Mouse (Mus musculus): ENCODE measurements at regions not wholly inside any gene's neighbourhood (a gene's known extent, or its start where the extent isn't known, plus 50 kb on each side); places are given as distances from the start of the nearest gene placed in this dataset.

DNA sequence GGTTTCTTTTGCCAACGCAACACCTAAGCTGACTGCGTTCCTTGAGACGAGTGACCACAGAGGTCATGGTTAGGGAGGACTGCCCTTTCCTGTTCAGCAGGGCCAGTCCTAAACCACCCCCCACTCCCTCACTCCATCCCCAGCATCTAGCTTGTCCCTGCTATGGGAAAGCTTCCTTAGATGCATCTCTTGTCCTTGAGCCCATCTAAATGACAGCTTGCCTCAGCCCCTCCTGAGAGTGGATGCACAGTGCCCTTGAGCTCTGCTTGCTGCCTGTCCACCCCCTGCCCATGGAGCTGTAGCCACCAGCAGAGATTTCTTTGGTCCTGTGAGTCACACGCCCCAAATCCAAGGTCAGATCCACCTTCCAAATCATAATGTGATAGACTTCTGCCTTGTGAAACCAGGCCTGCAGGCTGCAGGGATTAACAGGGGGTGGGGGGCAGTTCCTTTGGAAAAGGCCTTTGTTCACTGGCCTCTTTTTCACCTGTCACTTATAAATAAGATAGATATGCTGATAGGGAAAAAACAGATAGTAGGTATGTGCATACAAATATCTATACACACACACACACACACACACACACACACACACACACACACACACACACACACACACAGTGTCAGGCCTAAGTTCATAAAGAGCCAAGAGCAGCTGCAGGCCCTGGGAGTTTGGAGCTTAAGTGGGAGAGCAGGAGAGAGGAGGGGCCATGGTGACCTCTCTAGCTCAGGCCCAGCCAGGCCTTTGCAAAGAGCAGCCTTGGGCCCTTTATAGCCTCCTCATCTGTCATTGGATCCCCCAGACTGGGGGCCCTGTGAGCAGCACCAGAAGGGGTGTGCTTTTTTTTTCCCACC lies 56.4 kb upstream of the Adra2c start:
- DNase-seq (ENCODE audit: low spot score), result no peak

DNA sequence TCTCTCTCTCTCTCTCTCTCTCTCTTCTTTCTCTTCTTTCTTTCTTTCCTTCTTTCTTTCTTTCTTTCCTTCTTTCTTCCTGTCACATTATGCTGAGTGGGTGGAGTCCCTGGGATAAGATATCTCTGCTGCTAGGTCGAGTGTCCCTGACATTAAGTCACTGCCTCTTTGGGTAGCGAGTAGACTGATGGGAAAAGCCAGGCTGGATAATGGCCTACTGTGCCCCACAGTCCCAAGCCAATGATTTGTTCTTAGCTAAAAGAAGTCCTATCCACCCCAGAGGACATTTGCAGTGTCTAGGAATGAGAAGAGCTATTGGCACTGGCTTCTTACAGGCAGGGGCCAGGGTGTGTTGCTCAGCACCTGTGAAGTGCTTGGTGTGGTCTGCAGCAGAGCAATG lies 61.8 kb upstream of the Adra2c start:
- DNase-seq (ENCODE audit: low spot score), result no peak

DNA sequence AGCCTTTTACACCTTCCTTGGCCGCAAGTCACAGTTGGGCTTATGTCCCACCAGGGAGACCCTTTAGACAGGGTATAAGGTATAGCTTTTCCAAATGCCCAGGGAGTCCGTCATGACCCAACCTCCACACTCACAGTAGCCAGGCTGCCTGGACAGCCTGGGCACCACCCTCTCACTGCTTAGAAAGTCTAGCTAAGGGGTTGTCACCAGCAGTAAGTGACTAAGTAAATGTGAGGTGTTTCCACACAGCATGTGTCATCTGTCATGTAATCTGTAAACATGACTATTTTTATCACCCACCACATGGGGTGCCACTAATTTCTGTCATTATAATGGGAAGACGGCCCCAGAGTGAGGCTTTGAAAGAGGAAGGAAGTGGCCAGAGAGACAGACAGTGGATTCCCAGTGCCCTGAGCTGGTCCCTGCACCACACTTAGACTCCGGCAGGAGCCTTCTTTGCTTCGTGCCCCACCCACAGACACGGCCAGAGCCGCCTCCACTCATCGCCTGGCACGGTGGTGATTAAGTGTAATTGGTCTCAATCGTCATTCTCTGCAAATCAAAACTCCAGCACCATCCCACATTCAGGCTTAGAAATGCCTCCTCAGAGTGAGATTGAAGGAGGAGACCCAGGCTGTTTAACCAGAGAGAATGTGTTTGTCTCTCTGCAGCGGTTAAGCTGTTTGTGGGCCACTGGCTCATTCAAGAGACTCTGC lies 62.5 kb upstream of the Adra2c start:
- no peak for DNase-seq (ENCODE audit: low spot score)

DNA sequence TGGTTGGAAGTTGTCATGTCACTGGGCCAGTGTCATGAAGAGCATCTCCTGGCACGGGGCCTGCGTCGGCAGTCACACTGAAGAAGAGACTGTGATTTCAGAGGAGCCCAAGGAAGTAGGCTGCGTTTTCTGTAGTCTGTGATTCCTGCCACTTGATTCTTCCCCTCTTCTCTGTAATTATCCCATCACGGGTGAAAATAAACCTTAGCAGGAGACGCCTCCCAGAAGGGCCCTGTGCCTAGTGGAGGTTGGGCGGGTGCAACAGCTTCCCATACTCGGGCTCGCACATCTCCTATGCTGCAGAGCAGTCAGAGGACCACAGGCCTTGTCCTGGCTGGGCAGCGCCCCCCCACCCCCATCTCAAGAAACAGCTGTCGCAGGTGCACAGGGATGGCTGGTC lies 63.1 kb upstream of the Adra2c start:
- DNase-seq (ENCODE audit: low spot score), result no peak

DNA sequence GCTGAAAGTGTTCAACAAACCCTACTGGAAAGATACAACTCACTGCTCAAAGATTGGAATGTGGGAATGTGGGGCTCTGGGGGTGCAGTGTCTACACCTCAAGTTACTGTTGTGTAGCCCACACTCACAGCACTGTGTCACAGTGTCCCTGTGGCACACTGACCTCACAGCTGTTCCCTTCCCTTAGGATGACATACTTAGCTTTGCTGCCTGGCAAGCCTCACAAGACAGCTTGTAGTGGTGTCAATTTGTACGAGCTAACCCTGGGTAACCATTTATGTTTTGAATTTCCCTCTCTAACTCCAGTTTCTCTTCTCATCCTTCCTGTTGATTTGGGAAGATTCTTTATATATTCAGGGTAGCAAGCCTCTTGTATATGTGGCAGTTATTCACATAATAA lies 68.8 kb upstream of the Adra2c start:
- DNase-seq (ENCODE audit: low spot score), result no peak

DNA sequence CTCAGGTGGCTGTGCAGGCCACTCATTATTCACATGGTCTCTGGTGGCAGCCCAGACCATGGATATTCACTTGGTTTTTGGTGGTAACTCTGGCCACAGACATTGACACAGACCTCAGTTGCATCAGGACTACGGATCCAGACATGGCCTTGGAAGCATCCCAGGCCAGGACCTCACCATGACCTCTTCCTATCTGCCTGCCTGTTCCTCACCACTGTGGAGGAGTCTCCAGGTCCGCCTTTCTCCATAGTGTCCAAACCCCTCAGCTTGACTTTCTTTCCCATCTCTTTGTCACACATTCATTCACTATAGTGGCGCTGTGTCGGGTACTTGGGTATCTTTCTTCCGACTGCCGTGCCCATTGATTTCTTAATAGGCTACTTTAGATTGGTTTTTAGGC lies 74.1 kb upstream of the Adra2c start:
- DNase-seq (ENCODE audit: low spot score), result no peak

DNA sequence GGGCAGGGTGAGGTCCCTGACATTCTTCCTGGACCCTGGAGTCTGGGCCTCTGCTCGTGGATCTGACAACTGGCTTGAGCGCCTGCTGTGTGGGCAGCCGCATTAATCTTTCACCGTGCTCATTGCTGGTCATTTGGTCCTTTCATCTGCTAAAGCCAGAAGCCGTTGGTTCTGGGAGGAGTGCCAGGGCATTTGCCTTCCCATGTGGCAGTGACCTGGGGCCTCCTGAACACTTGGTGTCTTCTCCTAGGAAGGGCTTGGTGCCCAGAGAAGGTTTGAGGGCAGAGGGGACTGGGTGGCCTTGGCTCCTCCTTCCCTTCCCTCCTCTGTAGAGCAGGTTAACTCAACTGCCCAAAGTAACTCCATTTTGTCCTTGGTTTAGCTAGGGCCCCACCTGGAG lies 79.7 kb upstream of the Adra2c start:
- DNase-seq (ENCODE audit: low spot score), result no peak

DNA sequence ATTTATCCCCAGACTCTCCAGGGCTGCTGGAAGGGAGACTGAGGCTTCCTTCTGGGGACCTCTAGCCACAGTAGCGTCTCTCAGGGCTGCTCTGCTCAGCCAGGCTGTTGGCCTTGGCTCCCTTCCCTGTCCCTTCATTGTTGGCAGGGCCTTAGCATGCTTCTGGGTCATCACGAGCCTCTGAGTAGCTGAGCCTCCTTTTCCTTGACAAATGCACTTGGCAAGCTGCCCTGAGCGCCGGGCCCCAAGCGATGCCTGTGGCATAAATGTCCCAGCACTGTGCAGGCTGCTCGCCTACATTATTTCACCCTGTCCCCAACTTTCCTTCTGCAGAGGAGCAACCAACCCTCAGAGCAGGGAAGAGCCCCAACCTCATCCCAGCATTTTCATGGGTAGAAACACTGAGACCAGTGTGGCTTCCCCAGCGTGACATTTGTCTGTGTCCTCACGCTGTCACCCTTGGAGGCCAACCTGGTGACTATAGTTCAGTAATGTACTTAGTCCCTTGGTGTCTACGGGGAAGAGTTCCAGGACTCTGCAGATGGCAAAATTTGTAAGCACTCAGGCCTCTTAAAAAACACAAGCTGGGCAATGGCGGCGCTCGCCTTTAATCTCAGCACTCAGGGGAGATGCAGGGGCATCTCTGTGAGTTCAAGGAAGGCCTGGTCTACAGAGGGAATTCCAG lies 83.7 kb upstream of the Lrpap1 start:
- DNase-seq (ENCODE audit: low spot score), result no peak

DNA sequence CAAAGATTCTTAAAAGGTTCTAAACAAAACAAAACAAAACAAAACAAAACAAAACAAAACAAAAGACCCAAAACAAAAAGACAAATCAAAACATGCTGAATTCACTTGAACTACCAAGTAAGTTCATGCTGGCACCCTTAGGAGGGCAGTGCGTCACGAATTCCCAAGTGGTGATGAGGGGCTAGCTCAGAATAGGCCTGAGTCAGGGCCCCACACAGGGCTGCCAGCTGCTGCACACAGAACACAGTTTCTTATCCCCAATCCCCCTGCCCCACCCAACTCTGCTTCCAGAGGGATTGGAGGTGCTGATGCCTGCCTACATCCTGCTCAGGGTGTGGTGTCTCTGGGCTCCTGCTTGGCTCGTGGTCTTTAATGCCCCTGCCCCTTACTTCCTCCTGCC lies 80.3 kb upstream of the Lrpap1 start:
- DNase-seq (ENCODE audit: low spot score), result no peak

DNA sequence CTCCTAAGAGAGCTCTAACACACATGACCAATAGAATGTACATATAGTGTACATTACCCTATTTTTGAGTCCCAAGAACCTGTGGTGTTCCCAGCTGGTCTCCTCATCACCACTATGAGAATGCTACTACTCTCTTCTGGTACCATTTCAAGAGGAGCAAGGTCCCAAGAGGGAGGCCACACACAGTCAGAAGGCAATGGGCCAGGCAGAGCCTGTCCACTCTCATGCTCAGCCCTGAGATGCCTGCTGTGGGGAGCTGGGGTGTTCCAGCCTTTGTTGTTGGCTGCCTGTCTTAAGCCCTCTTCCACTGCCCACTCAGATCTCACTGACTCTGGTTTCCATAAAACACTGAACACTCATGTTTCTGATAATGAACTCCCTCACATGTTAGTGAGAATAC lies 79.7 kb upstream of the Lrpap1 start:
- no peak for DNase-seq (ENCODE audit: low spot score)

DNA sequence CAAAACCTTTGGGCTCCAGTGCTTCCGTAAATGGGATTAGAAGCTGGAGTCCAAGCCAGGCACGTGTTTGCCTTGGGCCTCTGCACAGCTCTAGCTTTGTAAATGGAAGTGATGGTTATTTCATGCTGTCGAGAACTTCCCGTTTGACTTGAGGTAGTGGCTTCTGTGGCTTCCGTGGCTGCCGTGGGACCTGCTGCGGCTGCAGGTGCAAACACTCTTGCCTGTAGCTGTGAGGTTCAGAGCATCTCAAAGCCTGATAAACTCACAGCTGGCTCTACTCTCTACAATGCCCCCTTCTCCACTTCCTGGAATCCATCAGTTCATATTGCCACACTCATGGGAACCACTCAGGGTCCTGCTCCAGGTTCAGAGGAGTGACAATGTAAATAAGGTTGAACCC lies 77.9 kb upstream of the Lrpap1 start:
- DNase-seq (ENCODE audit: low spot score), result no peak

DNA sequence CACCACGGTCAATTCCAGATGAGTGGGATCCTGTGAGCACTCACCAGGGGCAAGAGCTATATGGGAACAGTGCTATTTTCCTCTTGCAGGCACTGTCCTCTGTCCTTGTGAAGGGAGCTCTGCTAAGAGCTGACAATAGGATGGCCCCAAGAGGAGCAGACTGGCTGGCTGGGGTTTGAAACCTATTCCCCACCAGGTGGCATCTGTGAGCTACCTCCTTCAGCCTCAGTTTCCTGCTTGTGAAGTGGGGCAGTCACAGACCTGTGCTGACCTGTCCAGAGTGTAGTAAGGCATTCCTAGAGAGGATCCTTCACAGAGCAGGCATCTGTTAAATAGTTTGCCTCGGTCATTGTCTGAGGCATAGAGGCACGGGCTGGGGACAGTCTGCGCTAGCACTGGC lies 71.8 kb upstream of the Lrpap1 start:
- no peak for DNase-seq (ENCODE audit: low spot score)

DNA sequence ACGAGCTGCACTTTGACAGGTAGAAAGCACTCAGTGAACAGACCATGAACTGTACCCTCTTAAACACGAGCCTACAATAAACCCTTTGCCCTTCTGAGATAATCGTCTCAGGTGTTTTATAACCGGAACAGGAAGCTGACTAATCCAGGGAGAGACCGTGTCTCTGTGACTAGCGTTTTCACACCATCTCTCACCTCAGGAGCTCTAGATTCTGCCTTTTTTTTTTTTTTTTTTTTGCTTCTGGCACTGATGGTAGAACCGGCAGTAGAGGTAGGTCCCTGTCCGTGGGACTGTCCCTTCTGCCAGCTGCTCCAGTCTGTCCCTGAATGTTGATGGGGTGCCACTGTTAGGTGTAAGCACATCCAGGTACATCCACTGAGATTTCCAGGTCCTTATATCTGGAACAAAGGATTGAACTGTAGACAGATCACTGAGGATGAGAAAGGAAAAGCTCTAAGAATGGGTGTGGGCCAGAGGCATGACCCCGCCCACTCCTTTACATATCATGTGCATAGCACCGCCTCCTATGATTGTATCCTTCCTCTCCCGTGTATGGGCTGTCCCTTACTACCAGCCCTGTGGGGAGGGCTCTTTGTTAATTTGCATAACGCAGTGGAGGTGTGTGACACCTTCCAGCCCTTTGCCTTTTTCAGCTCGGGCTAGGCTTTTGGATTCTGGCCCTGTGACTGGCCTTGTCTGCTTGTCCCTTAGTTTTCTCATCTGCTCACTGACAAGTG lies 70.7 kb upstream of the Lrpap1 start:
- no peak for DNase-seq (ENCODE audit: low spot score)

DNA sequence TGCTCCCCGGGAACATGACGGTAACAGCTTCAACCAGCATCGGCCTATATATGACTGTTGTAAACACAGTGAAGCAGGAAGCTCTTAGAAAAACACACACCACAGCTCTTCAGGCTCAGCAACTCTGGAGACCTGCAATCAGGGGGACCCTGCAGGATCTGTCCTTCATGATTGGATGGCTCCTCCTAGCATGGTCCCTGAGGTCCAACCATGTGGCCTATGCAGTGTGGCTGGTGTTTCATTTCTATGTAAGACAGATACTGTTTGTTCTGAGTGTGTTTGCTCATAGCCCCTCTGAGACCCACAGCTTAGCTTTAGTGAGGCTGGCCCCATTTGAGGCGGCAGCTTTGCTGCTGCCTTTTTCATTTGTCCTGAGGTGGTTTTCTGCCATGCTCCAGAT lies 68.8 kb upstream of the Lrpap1 start:
- DNase-seq (ENCODE audit: low spot score), result no peak

DNA sequence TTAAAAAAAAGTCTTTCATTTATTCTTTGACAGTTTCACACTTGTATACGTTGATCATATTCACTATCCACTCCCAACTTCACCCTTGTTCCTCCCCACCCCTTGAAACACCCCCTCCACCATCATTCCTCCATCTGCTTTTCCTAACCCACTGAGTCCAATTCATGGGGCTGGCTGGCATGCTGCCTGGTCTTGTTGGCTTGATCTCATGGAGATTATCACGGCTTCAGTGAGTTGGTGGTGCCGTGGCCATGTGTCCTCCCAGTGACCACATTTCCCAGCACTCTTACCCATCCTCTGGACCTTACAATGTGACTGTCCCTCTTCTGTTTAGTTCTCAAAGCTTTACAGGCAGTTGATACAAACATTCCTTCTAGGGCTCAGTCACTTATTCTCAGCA lies 65.8 kb upstream of the Lrpap1 start:
- DNase-seq (ENCODE audit: low spot score), result no peak

DNA sequence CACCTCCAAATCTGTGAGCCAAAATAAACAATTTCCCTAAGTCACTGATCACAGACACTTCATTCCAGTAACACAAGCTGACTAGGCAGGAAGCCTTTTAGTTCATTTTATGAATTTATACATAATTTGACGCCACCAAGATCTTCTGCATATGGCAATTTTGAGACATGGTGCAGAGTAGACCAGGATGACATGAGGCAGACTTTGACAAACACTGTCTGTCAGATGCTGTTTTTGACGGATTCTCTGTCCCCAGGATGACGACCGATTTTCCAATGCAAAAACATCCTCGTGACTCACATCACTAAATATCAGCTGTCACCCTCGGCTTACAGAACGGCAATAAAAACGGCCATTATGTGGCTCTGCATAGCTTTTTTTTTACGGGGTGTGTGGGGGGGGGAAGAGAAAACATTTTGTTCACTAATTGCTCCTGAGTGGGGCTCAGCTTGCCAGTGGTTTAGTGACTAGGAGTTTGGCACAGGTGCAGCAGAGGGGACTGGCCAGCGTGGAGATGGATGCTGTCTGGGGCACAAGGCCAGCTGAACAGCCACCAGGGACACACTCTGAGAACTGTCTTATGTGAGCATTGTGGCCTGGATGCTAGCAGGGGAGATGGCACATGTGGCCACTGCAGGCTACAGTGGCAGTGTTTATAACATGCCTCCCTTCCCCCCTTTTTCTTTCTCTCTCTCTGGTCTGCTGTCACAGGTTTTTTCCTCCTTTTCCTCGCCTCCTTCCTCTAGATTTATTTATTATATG lies 65.0 kb upstream of the Lrpap1 start:
- DNase-seq (ENCODE audit: low spot score), result no peak

DNA sequence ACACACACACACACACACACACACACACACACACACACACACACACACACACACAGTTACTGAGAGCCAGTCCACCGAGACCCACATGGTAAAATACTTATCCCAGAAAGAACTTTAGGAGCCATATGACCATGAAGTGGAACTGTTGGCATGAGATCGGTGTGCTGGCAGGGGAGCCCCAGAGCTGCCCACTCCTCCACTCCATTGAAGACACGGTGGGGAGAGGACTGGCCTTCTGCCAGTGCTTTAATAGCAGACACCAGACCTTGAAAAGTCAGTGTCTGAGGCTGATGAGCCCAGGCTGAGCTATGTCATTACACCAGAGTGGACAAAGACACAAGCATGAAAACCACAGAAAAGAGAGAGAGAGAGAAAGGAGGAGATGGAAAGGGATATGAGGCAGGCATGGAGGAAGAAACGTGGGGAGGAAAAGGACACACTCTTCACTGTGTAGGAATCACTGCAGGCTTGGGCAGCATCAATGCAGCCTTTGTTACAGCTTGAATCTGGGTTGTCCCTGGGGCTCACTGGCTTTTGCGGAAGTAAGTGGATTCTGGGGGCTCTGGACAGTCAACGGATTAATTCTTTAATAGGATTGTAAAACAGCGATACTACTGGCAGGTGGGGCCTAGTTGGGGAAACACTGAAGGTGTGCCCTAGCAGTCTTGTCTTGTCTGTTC lies 64.2 kb upstream of the Lrpap1 start:
- DNase-seq (ENCODE audit: low spot score), result no peak

DNA sequence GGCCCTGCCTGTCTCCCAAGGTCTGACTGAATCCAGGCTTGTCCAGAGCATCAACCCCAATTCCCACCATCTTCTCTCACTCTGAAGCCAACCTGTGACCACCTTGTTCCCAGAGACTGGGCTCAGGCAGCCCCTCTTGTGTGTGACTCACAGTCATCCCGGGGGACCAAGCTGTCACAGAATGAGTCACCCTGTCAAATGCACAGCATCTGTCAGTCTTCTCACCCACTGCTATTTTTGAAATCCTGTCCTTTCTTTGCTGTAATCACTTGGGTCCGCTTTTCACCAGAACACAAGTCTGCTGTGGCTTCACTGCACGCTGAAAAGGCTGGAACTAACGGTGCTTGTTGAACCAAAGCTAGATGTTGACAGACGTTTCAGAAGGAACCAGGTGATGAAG lies 63.3 kb upstream of the Lrpap1 start:
- DNase-seq (ENCODE audit: low spot score), result no peak

DNA sequence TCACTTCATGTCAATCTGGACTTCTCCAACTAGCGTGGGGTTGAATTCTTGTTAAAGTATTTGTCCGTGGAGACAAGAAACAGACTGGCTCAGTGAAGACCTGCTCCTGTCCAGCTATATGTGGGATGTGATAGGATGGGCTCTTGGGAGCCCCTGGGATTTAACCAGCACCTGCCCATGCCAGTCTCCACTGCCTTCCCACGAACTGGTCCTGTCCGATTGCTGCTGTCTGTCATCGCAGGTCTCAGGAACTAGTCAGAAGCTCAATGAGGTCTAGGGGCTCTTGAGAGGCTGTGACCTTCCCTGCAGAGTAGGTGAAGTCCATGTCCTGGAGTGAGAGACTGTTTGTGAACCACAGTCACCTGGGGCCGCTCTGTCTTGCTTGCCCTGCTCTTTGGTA lies 62.8 kb upstream of the Lrpap1 start:
- DNase-seq (ENCODE audit: low spot score), result no peak

DNA sequence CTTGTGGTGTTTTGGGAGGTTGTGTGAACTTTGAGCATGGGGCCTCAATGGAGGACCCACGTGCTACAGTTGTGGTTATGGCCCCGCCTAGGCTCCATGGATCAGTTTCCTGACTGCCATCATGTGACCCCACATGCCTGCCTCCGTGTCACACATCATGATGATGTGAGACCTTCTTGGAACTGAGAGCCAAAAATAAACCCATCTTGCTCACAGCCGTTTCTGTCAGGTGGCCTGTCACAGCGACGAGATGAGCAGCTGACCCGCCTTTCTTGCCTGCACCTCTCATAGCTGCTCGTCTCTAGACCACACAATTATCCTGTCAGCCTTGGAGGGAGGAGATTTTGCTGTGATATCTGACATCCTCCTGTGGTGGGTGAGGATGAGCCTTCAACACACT lies 60.4 kb upstream of the Lrpap1 start:
- DNase-seq (ENCODE audit: low spot score), result no peak

DNA sequence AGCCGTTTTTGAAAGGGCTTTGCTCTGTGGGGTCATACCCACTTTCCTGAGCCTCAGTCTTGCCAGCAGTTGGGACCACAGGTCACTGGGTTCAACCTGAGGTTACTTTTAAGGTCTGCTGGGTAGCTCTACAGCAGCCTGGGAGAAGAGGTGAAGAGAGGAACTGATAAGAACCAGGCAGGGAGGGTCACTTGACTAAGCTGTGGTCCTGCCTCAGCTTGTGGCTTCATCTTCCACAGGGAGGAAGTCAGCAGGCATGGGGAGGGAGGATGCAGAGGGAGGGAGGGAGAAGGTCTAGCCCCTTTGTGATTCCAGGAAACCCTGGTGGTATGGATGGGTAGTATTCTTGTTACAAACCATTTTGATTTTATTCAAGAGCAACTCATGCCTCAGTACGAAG lies 59.9 kb upstream of the Lrpap1 start:
- DNase-seq (ENCODE audit: low spot score), result no peak
